Mouse (Mus musculus): ENCODE measurements around the gene Papss2.
A peak's percentile ranks its signal among the peaks of the same experiment; 100 is the strongest.

The Papss2 gene

GRCm38 (mm10) chr19:32595506-32596286 is at the start of gene Papss2:
Papss2 (plus strand) TSS chr19:32595790.
- peak; percentile 12 to 28 for DNase-seq (ENCODE audit: low spot score in 2 of 2)

- DNase-seq (ENCODE audit: low spot score in 2 of 2): no peak
Observed at GRCm38 (mm10) chr19:32547396-32547795, 48.2 kb upstream of the Papss2 start.

GRCm38 (mm10) chr19:32548202-32548601 is 47.4 kb upstream of the Papss2 start:
- no peak for DNase-seq (ENCODE audit: low spot score in 2 of 2)

DNA sequence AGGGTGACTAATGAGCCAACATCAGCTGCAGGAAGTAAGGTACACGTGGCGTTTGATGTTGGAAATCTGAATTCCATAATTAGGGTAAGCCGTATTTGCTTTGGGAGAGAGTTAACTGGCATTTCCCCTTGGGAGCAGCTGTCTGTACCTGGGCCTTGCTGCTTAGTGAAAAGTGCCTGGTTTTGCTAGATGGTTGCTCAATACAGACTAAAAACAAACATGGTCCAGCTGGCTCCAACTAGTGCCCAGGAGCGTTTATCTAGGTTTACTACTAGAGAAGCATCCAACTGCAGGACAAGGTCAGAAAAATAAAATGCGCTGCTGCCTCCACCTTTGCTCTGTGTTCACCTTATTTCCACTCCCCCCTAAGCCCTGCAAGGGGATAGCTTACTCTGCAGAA is 45.1 kb upstream of the Papss2 start:
- DNase-seq (ENCODE audit: low spot score in 2 of 2): no peak

DNA sequence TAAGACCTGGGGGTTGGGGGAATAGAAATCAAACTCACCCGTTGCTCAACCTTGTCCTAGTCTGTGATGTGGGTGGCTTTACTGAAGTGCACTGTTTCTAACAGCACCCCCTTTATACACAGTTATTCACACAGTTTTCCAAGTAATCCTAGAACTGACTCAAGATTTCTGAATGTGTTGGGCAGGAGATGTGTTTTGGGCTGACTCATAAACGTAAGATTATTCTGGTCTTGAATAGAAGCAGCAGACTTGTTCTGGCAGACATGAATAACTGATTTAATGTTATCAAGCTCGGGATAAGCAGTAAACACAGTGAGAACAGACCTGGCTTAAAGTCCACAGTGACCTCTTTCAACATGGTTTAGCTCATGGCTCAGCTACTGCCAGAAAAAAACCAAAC is 44.1 kb upstream of the Papss2 start:
- no peak for DNase-seq (ENCODE audit: low spot score in 2 of 2)

- DNase-seq (ENCODE audit: low spot score in 2 of 2): no peak
Observed at GRCm38 (mm10) chr19:32552106-32552505, 43.5 kb upstream of the Papss2 start.

- DNase-seq (ENCODE audit: low spot score in 2 of 2): no peak
Observed at GRCm38 (mm10) chr19:32553310-32553709, 42.3 kb upstream of the Papss2 start.

GRCm38 (mm10) chr19:32555257-32555656 is 40.3 kb upstream of the Papss2 start:
- no peak for DNase-seq (ENCODE audit: low spot score in 2 of 2)

DNA sequence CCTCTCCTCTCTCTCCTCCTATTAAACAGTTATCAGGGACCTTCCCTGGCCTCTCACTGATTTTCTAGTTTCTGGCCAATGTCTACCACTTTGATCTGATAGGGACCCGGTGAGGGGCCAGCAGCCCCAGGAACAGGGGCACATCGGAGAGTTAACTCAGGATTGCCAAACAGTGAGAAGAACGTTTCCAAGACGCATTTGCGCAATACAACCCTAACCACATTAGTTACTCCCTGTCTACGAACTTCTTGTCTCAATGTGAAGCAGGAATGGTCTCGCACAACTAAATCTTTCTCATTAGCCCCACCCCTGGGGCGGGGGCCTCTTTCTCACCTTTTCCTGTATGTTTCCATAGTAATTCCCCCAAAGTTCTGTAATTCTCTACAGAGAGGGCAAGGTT is 28.6 kb upstream of the Papss2 start:
- no peak for DNase-seq (ENCODE audit: low spot score in 2 of 2)

- no peak for DNase-seq (ENCODE audit: low spot score in 2 of 2)
Observed at GRCm38 (mm10) chr19:32567447-32567846, 28.1 kb upstream of the Papss2 start.

DNA sequence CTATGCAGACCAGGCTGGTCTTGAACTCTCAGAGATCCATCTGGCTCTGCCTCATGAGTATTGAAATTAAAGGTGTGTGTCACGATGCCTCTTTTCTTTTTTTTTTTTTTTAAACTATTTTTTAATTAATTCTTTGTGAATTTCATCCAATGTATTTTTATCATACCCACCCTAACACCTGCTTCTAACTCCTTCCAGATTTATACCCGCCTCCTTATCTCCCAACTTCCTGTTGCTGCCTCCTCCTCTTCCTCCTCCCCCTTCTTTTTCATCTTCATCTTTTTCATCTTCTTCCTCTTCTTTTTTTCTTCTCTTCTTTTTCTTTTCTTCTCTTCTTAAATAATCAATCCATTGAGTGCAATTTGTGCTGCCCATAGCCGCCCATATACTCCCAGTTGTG is 27.1 kb upstream of the Papss2 start:
- DNase-seq (ENCODE audit: low spot score in 2 of 2): no peak

GRCm38 (mm10) chr19:32568961-32569653 is 26.5 kb upstream of the Papss2 start:
- DNase-seq (ENCODE audit: low spot score in 2 of 2): no peak

DNA sequence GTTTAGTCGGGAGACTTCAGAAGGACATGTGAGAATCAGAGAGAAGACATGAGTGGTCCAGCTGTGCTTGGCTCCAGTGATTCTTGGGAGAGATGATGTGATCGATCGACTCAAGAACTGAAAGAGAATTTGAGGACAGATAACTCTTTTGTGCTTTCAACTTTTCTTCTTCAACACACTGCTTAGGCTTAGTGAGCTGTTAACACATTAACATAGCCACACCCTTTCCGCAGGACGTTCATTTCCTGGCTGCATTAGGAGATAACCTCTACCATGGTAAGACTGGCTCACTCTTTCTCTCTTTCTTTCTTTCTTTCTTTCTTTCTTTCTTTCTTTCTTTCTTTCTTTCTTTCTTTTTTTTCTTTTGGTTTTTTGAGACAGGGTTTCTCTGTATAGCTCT is 25.9 kb upstream of the Papss2 start:
- no peak for DNase-seq (ENCODE audit: low spot score in 2 of 2)

DNA sequence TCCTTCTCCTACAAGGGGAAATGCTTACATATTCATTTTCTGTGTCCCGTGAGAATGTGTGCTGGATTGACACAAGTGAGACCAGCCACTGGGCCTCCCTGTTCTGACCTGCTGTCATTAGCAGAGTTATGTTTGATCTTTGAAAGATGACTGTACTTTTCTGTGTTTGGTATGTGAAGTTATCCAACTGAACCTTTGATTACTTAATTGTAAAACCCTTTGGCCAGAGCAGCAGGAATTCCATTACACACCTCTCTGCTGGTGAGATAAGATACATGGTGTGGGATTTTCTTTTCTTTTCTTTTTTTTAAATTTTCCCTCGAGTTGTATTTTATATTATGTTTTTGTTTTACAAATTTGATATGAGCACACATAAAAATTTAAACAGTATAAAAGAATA is 23.4 kb upstream of the Papss2 start:
- DNase-seq (ENCODE audit: low spot score in 2 of 2): no peak

- no peak for DNase-seq (ENCODE audit: low spot score in 2 of 2)
Observed at GRCm38 (mm10) chr19:32573259-32573658, 22.3 kb upstream of the Papss2 start.

GRCm38 (mm10) chr19:32574846-32575245 is 20.7 kb upstream of the Papss2 start:
- no peak for DNase-seq (ENCODE audit: low spot score in 2 of 2)

DNA sequence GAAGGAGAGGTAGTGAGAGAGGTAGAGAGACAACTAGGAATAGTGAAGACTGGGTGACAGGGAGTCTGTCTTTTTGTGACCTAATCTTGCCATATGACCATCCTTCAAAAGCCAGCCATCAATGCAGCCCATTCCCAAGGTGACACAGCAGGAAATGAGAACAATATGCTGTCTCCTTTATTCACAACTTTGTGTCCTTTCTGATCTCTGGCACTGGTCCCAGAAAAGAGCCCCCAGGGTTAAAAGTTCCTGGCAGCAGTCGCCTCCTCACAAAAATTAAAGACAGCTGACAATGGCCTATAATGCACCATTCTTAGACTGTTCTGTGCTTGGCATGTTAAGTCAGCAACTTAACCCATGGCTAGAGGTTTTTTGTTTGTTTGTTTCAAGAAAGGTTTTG is 17.8 kb upstream of the Papss2 start:
- no peak for DNase-seq (ENCODE audit: low spot score in 2 of 2)

GRCm38 (mm10) chr19:32583091-32583766 is 12.4 kb upstream of the Papss2 start:
- no peak for DNase-seq (ENCODE audit: low spot score in 2 of 2)

GRCm38 (mm10) chr19:32587727-32588126 is 7.9 kb upstream of the Papss2 start:
- no peak for DNase-seq (ENCODE audit: low spot score in 2 of 2)

GRCm38 (mm10) chr19:32592749-32593148 is 2.8 kb upstream of the Papss2 start:
- no peak for DNase-seq (ENCODE audit: low spot score in 2 of 2)

DNA sequence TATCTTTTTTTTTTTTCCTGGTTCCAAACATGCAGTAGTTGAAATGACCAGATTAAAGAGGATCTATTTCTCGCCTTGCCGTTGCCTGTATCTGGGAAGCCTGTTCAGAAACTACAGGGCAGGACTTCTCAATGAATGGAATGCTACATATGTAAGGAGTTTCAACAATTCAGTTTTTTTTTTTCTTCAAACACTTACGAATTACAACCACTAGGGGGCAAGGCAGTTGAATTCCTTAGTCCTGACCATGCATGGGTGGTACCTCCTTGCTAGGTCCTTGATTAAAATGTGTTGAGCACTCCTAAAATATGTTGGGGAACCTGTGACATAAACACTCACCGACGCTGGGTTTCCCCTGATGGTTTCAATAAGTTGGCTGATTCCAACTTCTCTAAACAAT is 1.7 kb upstream of the Papss2 start:
- no peak for DNase-seq (ENCODE audit: low spot score in 2 of 2)

DNA sequence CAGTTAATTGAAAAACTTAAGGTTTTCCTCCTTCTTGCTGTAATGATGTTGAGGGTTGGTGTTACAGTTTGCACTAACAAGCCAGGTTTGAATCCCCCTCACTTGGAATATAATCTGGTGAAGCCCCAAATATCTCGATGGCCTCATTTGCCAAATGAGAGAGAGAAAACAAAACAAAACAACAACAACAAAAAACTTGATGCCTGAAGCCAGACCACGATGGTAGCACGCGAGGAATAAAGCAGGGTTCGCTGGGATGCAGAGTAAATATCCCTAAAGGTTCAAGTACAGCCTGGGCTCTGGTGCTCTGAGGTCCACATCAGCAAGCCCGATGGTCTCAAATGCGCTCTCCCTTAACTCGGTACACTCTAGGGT is 472 bp upstream of the Papss2 start:
- DNase-seq (ENCODE audit: low spot score in 2 of 2): no peak

DNA sequence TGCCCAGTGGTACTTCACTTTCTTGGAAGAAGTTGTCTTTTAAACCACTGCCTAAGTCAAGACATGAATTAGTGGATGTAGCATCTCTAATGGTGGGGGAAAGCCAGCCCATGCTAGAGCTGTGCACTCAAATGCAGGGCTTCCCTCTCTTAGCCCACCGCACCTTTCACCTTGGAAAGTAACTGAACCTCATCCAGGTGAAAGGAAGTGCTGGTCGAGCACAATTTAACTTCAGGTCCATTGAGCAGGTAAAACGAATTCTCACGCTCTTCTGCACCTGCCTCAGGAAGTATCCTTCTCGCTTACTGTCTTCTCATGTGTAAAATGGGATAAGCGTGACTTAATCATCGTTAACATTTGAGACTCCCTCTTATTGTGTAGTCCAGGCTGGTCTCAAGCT is 3.4 kb downstream of the Papss2 start:
- no peak for DNase-seq (ENCODE audit: low spot score in 2 of 2)

Data from spleen, postnatal 14 days (tissue).